Mouse (Mus musculus) Patski (cell line): ENCODE results near the gene Pak1. TPM values are rescaled to one million over a fixed set of nuclear protein-coding genes. Genes with fewer than 3 reads are reported as not detected.

Source experiments
- ATAC-seq: fragments of 100-300 bp; one replicate; pipeline ENCODE4 v1.8.0; 2021
- CTCF ChIA-PET: fragments of 350-600 bp; sonication (Branson Sonifier 250); formaldehyde crosslinking; loops from one replicate; lab custom pipeline; 2022; ENCODE audit warnings: inconsistent platforms; lab: Charles Lee
- POLR2A ChIA-PET: fragments of 350-600 bp; sonication (Branson Sonifier 250); formaldehyde crosslinking; loops from one replicate; lab custom pipeline; 2022; ENCODE audit warnings: antibody characterized with exemption, inconsistent platforms; lab: Charles Lee
- DNase-seq: peaks from one replicate; pipeline ENCODE4 v3.0.0-alpha.2; 2011; ENCODE audit warnings: low read depth, low spot score
- H3K27me3 ChIP-seq: fragments of 371-371 bp; one replicate; pipeline ENCODE4 v1.5.1; 2021
- CTCF ChIP-seq: fragments of 100-300 bp; IDR thresholded peaks from one replicate; pipeline ENCODE4 v1.5.1; 2021
- in situ Hi-C: fragments of 300-500 bp; cut with MboI; formaldehyde crosslinking; loops from 3 replicates; pipeline ENCODE4 v1.11.1; 2018; ENCODE audit warnings: low pct_unique_long_range_greater_than_20kb, mixed read lengths
- polyA plus RNA-seq: library from polyadenylated mRNA; unstranded; gene quantifications from one replicate; pipeline ENCODE4 v1.2.3, GENCODE M21; 2021

Gene Pak1
- polyA plus RNA-seq, 1 experiment from 2014 or later, result 14.1 TPM

DNA sequence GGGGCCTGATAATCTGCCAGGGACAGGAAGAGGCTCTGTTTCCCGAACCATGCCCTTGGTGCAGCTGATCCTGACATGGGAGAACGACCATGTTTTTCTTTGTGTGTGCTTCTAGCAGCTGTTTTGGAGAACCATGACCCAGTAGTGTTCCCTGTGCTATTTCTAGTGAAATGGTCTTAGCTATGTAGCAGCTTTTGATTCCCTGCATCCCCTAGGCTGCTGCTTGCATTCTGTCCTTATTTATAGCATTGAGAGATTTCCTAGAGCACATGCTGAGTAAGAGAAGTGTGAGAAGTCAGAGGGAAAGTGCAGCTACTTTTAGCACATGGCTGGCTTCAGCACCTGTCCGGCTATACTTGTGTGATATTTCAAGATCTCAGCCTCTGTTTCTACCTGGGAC is 123.3 kb downstream of the Pak1 start:
- ChIA-PET POLR2A (no interaction called here), CTCF (no interaction called here)
- in situ Hi-C loops, result no loop called here
- no peak for TF ChIP-seq CTCF
- no peak for ATAC-seq
- H3K27me3 ChIP-seq, result no peaks in the 10 kb centered on the region
- no peak for DNase-seq

DNA sequence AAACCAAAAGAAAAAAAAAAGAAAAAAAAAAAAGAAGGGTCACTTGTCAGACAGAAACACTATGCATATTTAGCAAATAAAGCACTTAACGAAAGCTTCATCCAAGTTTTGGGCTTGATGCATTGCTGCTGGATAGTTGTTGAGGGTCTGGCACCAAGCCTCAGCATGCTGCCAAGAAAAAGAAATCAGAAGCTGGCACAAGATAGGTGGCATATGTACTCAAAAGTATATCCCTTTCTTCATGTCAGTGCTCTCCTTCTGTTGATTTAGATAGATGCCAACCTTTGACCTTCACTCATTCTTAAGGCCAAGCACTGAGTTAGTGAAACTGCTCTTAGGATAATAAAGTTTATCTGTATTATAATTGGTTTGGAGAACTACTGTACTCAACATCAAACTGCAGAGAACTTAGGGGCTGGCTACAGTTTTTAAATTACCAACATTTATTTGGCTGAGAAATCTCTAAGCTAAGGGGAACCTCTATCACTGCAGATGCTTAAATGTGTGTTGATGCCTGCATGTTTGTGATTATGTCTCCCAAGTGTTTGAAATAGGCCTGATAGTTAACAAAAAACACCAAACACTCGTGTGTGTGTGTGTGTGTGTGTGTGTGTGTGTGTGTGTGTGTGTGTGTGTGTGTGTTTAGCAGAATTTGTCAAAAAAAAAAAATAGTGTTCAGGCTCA is 126.6 kb downstream of the Pak1 start:
- no peak for TF ChIP-seq CTCF
- H3K27me3 ChIP-seq, result no peaks in the 10 kb centered on the region
- in situ Hi-C loops, result no loop called here
- ATAC-seq (no peak), DNase-seq (no peak)
- POLR2A ChIA-PET, result interaction anchor here (0.7 kb wide), 1 partner anchor 47 kb away, joined by 3 read pairs; no protein-coding TSS in a partner anchor
- CTCF ChIA-PET, result no interaction called here

DNA sequence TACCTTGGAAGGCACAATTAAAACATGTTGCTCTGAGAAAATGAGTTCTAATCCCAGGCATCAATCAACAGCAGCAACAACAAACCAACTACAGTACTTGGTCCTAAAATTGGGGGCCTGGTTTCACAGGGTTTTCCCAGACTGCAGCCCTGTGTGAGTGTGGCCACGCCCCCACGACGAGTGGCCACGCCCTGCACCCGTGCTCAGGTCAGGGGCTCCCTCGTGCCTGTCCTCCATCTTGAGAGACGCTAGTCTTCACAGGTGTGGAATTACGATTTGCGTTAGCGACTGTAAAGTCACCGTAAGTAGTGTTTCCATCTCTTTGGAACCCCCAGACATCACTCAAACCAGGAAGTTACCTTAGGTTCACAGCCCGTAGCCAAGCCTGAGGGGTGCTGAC is 131.4 kb downstream of the Pak1 start, which contains the start of gene Gdpd4:
Gene Gdpd4, plus strand, starts transcription at position 214 of the 400 bp plus-strand sequence.
- peaks cover 4% of the 10 kb centered on the region for H3K27me3 ChIP-seq
- no peak for DNase-seq
- ATAC-seq, result no peak
- CTCF ChIA-PET, result no interaction called here
- no peak for TF ChIP-seq CTCF
- POLR2A ChIA-PET, result no interaction called here
- in situ Hi-C loops, result no loop called here

DNA sequence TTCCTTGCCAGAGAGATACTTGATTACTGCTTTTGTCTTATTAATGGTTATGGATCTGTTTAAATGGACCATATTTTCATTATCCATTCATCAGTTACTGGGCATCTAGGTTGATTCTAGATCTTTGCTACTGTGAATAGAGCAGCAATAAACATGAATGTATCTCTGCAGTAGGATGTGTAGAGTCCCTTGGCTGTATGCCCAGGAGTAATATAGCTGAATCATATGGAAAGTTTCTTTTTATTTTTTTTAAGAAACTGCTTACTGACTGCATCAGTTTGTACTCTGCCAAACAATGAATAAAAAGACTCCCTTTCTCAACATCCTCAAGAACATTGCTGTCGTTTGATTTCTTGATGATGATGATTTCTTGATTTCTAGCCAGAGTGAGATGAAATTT is 137.5 kb downstream of the Pak1 start:
- POLR2A ChIA-PET, result no interaction called here
- ATAC-seq, result no peak
- no peak for TF ChIP-seq CTCF
- no peak for DNase-seq
- H3K27me3 ChIP-seq, result peaks cover 19% of the 10 kb centered on the region
- CTCF ChIA-PET, result no interaction called here
- in situ Hi-C loops, result no loop called here

DNA sequence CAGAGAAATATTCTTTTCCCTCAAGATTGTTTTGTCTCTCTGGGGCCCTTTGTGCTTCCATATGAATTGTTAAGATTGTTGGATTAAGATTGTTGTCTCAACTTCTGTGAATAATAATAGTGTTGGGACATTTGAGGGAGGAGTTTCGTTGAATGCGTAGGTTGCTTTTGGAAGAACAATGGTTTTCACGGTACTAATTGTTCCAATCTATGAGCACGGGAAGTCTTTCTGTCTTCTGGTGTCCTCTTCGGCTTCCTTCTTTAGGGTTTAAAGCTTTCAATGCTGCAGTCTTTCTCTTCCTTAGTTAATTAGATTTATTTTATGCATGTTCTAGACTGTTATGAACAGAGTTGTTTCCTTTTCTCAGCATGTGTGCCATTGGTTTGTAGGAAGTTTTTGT is 138.6 kb downstream of the Pak1 start:
- POLR2A ChIA-PET, result no interaction called here
- DNase-seq, result no peak
- H3K27me3 ChIP-seq, result peaks cover 19% of the 10 kb centered on the region
- CTCF ChIA-PET, result no interaction called here
- no peak for TF ChIP-seq CTCF
- in situ Hi-C loops, result no loop called here
- ATAC-seq, result no peak

DNA sequence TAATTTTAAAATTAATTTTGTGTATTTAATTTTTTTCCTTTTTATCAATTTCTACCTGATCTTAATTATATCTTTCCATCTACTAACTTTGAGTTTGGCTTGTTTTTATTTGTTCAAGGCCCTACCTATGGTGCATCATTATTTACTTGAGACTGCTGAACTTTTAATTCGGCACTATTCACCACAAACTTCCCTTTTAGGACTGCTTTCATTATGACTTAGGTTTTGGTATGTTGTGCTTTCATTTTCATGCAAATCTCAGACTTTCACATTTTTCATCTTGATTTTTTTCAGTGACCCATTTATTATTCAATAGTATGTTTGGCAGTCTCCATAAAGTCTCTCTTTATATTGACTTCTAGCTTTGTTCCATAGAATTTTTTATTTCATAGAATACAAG is 156.1 kb downstream of the Pak1 start:
- in situ Hi-C loops, result no loop called here
- CTCF ChIA-PET, result no interaction called here

More for the DNA sequence above, 156.1 kb downstream of the Pak1 start:
- ATAC-seq (no peak), DNase-seq (no peak)
- no peaks in the 10 kb centered on the region for H3K27me3 ChIP-seq
- TF ChIP-seq CTCF, result no peak
- POLR2A ChIA-PET, result no interaction called here

Other genes with a start within 250 kb of the Pak1 start
- gene Aamdc, start 209.0 kb upstream of the Pak1 start, polyA plus RNA-seq, result 23.1 TPM
- gene Rsf1, start 208.7 kb upstream of the Pak1 start, polyA plus RNA-seq, result 22.8 TPM
- gene Clns1a, start 91.9 kb upstream of the Pak1 start, polyA plus RNA-seq, result 82.0 TPM
- 0.35 TPM for gene Aqp11, start 50.3 kb upstream of the Pak1 start, polyA plus RNA-seq
- gene Gdpd4, start 131.4 kb downstream of the Pak1 start, polyA plus RNA-seq, result not detected